In genomic region chr13:51417796-51418195, GRCm38 (mm10) we compare ENCODE assay signal across 8 mouse cellular contexts. TPM values are rescaled to one million over a fixed set of nuclear protein-coding genes. Genes with fewer than 3 reads are reported as not detected.
A peak's percentile ranks its signal among the peaks of the same experiment; 100 is the strongest.
DNase-seq lines count a peak whose midpoint lies in the region; ATAC-seq and TF ChIP-seq lines count a peak whose summit lies in the region.

No protein-coding gene starts in this region.

- peaks cover 7% of the 10 kb centered on the region; the same call in 1 of the 2 replicates for H3K9me3 ChIP-seq in hindbrain, embryonic 12.5 days (replicated peaks)

- H3K4me1 ChIP-seq in embryonic fibroblast, embryonic 13.5 days (ENCODE audit: control insufficient read depth, insufficient read depth, low read length) = peaks cover 6% of the 10 kb centered on the region
- peaks cover 20% of the 10 kb centered on the region for H3K4me1 ChIP-seq in hindbrain, embryonic 12.5 days

- H3K36me3 ChIP-seq in hindbrain, embryonic 12.5 days = peaks cover 7% of the 10 kb centered on the region; the same call in 1 of the 2 replicates

- peak; percentile 23; the same call in 1 of the 2 replicates for ATAC-seq in hindbrain, embryonic 12.5 days (ENCODE audit: low FRiP score)
- ATAC-seq in megakaryocyte, adult 5-6 weeks (ENCODE audit: poor library complexity, severe bottlenecking) = peak; percentile 56

- peak overlapping the region; percentile 38 for H3K4me2 ChIP-seq in hindbrain, embryonic 12.5 days (replicated peaks)

- H3K27me3 ChIP-seq in hindbrain, embryonic 12.5 days = no peaks in the 10 kb centered on the region

- H3K4me3 ChIP-seq in embryonic fibroblast, embryonic 13.5 days (ENCODE audit: insufficient read depth, low read length) = no peak overlapping the region
- H3K4me3 ChIP-seq in hindbrain, embryonic 12.5 days = peak overlapping the region; percentile 9; the same call in 1 of the 2 replicates

- no peak for TF ChIP-seq POLR2A in embryonic fibroblast, embryonic 13.5 days (IDR thresholded peaks at IDR 0.05; ENCODE audit: low read depth, low read length)

- WGBS in hindbrain, embryonic 12.5 days = 57% methylated on average over 6 of the region's 6 CpGs

- H3K27ac ChIP-seq in embryonic fibroblast, embryonic 13.5 days (ENCODE audit: insufficient read depth, low read length) = peak overlapping the region; percentile 43
- H3K27ac ChIP-seq in hindbrain, embryonic 12.5 days = peak overlapping the region; percentile 58

- peak overlapping the region; percentile 56; the same call in 1 of the 2 replicates for H3K9ac ChIP-seq in hindbrain, embryonic 12.5 days

- peak; percentile 38 for DNase-seq in adrenal gland, postnatal 14 days
- no peak for DNase-seq in adrenal gland, postnatal 4 days (ENCODE audit: low spot score in 2 of 2)
- no peak for DNase-seq in ovary, postnatal 14 days (ENCODE audit: low spot score)
- DNase-seq in lung, postnatal 25 days (ENCODE audit: low spot score) = no peak
- DNase-seq in left cerebral cortex, postnatal 36 days (ENCODE audit: low spot score in 2 of 2) = no peak

- no peak for TF ChIP-seq CTCF in embryonic fibroblast, embryonic 13.5 days (IDR thresholded peaks at IDR 0.05; ENCODE audit: borderline replicate concordance, insufficient read depth, low read length)

- intact Hi-C loops in left cerebral cortex, postnatal 36 days (cut with DNase I) = loop anchor here (2.0 to 5.0 kb wide), 4 partner anchors 209 to 469 kb away; partner anchors contain the start of gene Spin1

RNA-seq across cellular contexts. Expression of gene S1pr3, which starts 9.4 kb away (rescaled TPM):
- total RNA-seq in adrenal gland, postnatal 14 days (2021) = 14.6 and 21.0 TPM in 2 replicates
- 10 to 100 TPM; 23.6 to 26.5 TPM for total RNA-seq in adrenal gland, postnatal 4 days (2021)
- 122 and 143 TPM in 2 replicates for polyA plus RNA-seq in embryonic fibroblast, embryonic 13.5 days (2011; ENCODE audit: insufficient read length, low read depth, missing spikeins)
- 56.8 and 64.5 TPM in 2 replicates for polyA plus RNA-seq in hindbrain, embryonic 12.5 days (2016; fragmentation: Nextera tagmentation; extraction: Ambion mirVana)
- 1.8 and 2.6 TPM in 2 replicates for total RNA-seq in megakaryocyte, adult 5-6 weeks (2015)
- total RNA-seq in megakaryocyte, adult 5-6 weeks (2017) = 1.1 and 1.6 TPM in 2 replicates
- total RNA-seq in left cerebral cortex, postnatal 36 days (2021) = 1 to 10 TPM; 6.3 to 7.2 TPM
